Mouse (Mus musculus): ENCODE results near the gene Hhat.

DNA sequence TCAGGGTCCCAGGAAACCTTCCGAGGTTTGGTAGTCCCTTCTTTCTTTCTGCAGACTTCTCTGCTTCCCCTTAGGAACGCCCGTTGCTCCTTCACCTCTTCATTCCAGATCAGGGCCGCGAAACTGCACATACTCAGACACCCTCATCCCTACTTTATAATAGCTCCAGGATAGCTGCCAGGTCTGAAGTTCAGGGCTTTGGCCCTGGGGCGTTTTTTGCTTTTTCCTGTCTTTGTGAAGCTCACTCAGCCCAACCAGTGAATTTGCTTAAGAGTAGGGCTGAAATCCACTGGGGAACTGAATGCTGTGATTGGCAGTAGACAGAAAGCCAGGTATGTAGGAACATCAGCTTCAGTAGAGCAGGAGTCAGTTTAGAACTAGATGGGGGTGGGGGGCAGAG lies 293.5 kb downstream of the Hhat start:
- TF ChIP-seq CTCF (IDR thresholded peaks at IDR 0.05; ENCODE audit: low read depth, low read length) (no peak), POLR2AphosphoS5 (IDR thresholded peaks at IDR 0.05; ENCODE audit: insufficient replicate concordance, low read depth, low read length) (no peak), GATA1 (IDR thresholded peaks at IDR 0.05; ENCODE audit: borderline replicate concordance, low read length) (no peak), GATA2 (IDR thresholded peaks at IDR 0.05; ENCODE audit: borderline replicate concordance, low read depth, low read length) (no peak)

Measured in G1E (cell line).